Mouse (Mus musculus) embryo, embryonic 10.5 days (tissue): Measurements from ENCODE around the gene Pea15a.
A peak's percentile ranks its signal among the peaks of the same experiment; 100 is the strongest.

Experiments used
- DNase-seq: peaks from one replicate; pipeline ENCODE4 v3.0.0-alpha.2; 2015; ENCODE audit warnings: low spot score

Pea15a gene

DNA sequence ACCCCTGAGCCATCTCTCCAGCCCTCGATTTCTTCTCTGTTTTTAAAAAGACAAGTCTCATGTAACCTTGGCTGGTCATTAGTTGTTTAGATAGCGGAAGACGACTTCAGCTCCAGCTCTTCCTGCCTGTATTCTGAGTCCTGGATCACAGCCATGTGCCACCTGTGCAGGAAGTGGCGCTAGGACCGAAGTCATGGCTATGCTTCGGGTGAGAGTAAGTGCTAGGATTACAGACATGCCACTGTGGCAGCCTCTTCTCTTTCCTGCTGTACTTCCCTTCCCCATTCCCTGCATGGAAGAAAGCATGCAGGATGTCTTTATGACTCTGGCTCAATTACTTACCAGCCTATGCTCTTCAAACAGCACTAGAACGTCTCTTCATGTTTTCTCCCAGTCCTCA lies 27.5 kb downstream of the Pea15a start:
- no peak for DNase-seq

DNA sequence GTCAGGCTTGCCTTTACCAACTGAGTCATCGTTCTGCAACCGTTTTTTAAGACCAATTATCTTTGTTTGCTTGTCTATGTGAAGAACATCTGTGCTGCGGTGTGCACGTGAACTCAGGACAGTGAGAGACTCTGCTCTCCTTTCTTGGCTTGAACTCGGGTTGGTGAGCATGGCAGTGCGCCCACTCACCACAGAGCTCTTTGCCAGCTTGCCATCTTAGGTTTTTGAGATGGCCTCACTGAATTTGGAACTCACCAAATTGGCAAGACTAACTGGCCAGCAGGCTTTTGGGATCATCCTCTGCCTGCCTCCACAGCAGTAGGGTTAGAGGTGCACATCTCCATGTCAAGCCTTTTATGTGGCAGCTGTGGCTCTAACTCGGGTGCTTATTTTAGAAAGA lies 28.8 kb downstream of the Pea15a start:
- no peak for DNase-seq

GRCm38 (mm10) chr1:172173181-172173580 lies 33.4 kb downstream of the Pea15a start:
- no peak for DNase-seq

GRCm38 (mm10) chr1:172172381-172172780 lies 34.2 kb downstream of the Pea15a start:
- no peak for DNase-seq

DNA sequence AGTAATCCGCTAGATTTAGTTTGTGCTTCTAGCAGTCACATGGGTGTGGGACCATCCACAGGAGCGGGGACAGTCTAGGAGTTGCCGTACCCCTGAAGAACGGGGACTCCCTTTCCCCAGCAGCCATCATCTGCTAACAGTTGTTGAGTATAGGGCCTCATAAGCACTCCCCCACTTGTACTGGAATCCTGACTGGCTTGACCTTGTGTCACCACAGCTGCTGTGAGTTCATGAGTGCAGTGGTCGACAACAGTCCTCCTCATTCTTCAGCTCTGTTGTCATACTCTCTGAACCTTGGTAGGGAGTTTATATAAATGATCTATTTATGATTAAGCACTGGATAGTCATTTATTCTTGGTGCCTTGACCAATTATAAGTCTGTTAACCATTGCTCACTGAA lies 36.8 kb downstream of the Pea15a start:
- no peak for DNase-seq

- no peak for DNase-seq
These were observed 38.7 kb downstream of the Pea15a start for GRCm38 (mm10) chr1:172167911-172168310.

DNA sequence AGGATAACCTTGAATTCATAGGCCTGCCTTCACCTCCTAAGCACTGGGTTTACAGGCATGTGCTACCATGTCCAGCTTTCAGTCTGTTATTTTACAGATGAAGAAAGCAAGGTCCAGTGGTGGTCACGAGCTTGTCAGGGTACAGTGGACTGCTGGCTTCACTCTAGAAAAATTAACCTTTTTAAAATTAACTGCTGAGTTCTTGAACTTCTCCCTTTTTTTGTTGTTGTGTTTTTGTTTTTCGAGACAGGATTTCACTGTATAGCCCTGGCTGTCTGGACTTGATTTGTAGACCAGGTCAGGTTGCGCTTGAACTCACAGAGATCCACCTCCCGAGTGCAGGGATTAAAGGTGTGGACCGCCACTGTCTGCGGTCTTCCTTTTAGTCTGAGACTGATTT lies 43.6 kb downstream of the Pea15a start:
- no peak for DNase-seq

DNA sequence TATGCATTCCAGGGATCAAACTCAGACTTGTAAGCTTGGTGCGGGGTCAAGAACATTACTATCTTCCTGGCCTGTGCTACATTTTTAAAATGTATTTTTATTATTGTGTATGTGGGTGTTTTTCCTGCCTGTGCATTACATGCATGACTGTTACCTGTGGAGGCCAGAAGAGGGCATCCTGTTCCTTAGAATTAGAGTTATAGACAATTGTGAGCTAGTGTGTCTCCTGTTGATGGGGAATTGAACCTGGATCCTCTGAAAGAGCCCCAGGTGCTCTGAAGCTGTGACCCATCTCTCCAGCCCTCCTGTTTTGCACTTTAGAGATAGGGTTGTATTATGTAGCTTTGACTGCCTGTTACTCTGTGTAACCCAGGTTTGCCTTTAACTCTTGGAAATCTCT lies 44.6 kb downstream of the Pea15a start:
- DNase-seq = peak; percentile 54

- no peak for DNase-seq
These were observed 46.1 kb downstream of the Pea15a start for GRCm38 (mm10) chr1:172160508-172160907.

- DNase-seq = no peak
These were observed 46.6 kb downstream of the Pea15a start for GRCm38 (mm10) chr1:172159970-172160369.

DNA sequence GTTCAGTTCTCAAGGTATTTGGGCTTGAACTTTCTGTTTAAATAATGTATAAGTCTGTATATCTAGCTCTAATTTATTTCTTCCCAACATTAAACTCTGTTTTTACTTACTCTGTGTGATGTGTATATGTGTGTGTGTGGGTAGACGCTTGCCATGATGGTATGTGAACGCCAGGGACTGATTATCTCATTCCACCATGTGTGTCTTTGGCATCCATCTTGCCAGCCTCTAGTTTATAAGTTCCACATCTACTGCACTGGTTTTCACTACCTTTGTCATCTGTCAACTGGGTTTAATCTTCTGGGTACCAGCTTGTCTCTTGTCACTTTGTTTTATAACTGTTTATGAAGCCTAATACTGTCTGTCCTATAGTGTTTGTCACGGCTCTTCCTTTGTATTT lies 51.1 kb downstream of the Pea15a start:
- DNase-seq = no peak

GRCm38 (mm10) chr1:172154536-172154935 lies 52.1 kb downstream of the Pea15a start:
- DNase-seq = no peak

- peak; percentile 52 for DNase-seq
These were observed 57.4 kb downstream of the Pea15a start for GRCm38 (mm10) chr1:172148955-172149815.

DNA sequence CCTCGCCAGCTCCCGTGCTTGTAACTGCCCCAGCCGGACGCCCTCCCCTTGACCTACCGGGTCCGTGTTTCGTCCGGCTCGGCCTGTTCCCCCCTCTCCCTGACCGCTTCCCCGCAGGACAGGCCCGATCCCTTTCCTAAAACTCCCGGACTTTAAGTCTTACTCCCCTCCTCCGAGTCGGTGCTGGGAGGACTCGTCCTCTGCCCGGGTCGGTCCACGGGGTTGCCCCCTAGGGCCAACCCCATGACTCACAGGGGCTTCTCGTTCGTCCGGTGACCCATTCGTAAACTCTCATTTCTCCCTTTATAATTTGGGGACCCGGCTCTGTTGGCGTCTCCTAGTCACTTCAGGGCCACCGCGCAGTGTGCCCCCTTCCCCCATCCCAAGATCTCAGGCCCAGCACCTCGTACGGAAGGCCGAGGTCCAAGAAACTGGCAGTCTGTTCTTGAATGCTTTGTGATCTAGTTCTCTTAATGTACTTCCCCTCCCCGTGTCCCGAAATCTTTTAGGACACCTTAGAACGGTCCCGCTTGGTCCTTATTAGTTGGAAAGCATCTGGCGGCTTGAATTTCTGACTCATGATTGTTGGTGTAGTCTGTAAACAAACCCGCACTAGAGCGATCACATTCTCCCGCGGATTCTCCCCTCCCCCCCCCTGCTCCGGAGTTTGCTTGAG lies 58.2 kb downstream of the Pea15a start:
- DNase-seq = peak; percentile 84

DNA sequence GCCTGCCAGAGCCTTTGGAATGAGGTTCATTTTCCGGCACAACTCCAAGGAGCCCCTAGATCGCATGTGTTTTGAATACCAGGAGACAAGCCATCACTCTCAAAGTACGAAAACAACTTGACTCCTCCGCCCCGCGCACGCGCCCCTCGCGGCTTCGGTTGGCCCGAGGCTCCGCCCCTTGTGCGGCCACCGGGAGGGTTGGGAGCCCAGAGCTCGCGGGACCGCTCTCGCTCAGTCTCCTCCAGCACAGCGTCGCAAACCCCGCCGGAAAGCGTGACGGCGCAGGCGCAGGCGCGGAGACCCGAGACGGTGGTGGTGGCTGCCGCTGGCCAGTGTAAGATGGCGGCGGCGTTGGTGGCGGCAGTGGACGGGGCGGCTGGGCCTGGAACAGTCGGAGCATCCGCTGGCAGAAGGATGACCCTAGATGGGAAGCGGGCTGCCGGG lies 58.7 kb downstream of the Pea15a start, which contains the start of gene Dcaf8:
Dcaf8 (plus strand) TSS at position 250 of the 444 bp plus-strand sequence.
- peak; percentile 98 for DNase-seq
